Mouse (Mus musculus) layer of hippocampus, adult 8-10 months (tissue): ENCODE measurements around the gene Scgb2b15. TPM values are rescaled to one million over a fixed set of nuclear protein-coding genes. Genes with fewer than 3 reads are reported as not detected.
"Not testable (repeated sequence)": the region's sequence is repeated elsewhere in the genome, so short reads cannot be mapped to it uniquely, and the experiment has no call there.

ENCODE experiments used
- DNase-seq, 2 experiments: peaks; one replicate each; pipeline ENCODE4 v3.0.0; 2022; ENCODE audit warnings: low spot score in 2 of 2
- total RNA-seq, 4 experiments: library from RNA; stranded (reverse); gene quantifications; 2 replicates each; pipeline ENCODE4 v1.2.4; 2022

Scgb2b15 gene
- not detected for total RNA-seq

- not testable (repeated sequence) for DNase-seq
Observed at GRCm38 (mm10) chr7:32829562-32829961, at the start of gene Scgb2b15. Scgb2b15 (minus strand) TSS chr7:32829662.

GRCm38 (mm10) chr7:32836254-32836653, 6.8 kb upstream of the Scgb2b15 start, which contains the start of gene Scgb1b15:
Scgb1b15 (plus strand) TSS chr7:32836554.
- DNase-seq: not testable (repeated sequence)

Other genes with a start within 250 kb of the Scgb2b15 start
- not detected for gene Scgb1b15, start 6.9 kb upstream of the Scgb2b15 start, total RNA-seq
- gene Scgb2b17, start 226.9 kb upstream of the Scgb2b15 start, total RNA-seq: not detected
- gene Scgb1b17, start 233.8 kb upstream of the Scgb2b15 start, total RNA-seq: not detected